Mouse (Mus musculus) heart, postnatal 0 days (tissue): ENCODE results near the gene Mettl3. TPM values are rescaled to one million over a fixed set of nuclear protein-coding genes. Genes with fewer than 3 reads are reported as not detected.
A peak's percentile ranks its signal among the peaks of the same experiment; 100 is the strongest.
"Not testable (repeated sequence)": the region's sequence is repeated elsewhere in the genome, so short reads cannot be mapped to it uniquely, and the experiment has no call there.

Experiments used
- ATAC-seq: fragments of 200-750 bp; cut with Nextera tagmentation; 2 replicates; pipeline ENCODE4 v1.8.0; 2017; ENCODE audit warnings: low read depth, moderate number of reproducible peaks, moderate library complexity; ENCODE audit not compliant: insufficient read depth
- DNase-seq: peaks from one replicate; pipeline ENCODE4 v3.0.0-alpha.2; 2016; ENCODE audit warnings: low spot score
- H3K27ac ChIP-seq: fragments of 300-500 bp; sonication (generic); 2 replicates; pipeline ENCODE4 v1.5.1; 2014; ENCODE audit warnings: low read depth, mild to moderate bottlenecking
- H3K27me3 ChIP-seq: fragments of 300-500 bp; sonication (generic); 2 replicates; pipeline ENCODE4 v1.6.1; 2014; ENCODE audit warnings: low read length, mixed read lengths; ENCODE audit not compliant: control insufficient read depth, insufficient read depth
- H3K36me3 ChIP-seq: fragments of 300-500 bp; sonication (generic); replicated peaks from 2 replicates; pipeline ENCODE4 v1.6.1; 2014; ENCODE audit warnings: low read length, mixed read lengths; ENCODE audit not compliant: control insufficient read depth, insufficient read depth
- H3K4me1 ChIP-seq: fragments of 300-500 bp; sonication (generic); 2 replicates; pipeline ENCODE4 v1.6.1; 2014; ENCODE audit warnings: antibody characterized with exemption; ENCODE audit not compliant: control insufficient read depth, insufficient read depth
- H3K4me2 ChIP-seq: fragments of 300-500 bp; sonication (generic); 2 replicates; pipeline ENCODE4 v1.6.1; 2014; ENCODE audit warnings: low read depth, mild to moderate bottlenecking, low read length, moderate library complexity
- H3K4me3 ChIP-seq: fragments of 300-500 bp; sonication (generic); 2 replicates; pipeline ENCODE4 v1.5.1; 2014; ENCODE audit warnings: low read depth, low read length
- H3K9ac ChIP-seq: fragments of 300-500 bp; sonication (generic); replicated peaks from 2 replicates; pipeline ENCODE4 v1.6.1; 2014; ENCODE audit warnings: low read depth, low read length, mixed read lengths
- H3K9me3 ChIP-seq: fragments of 300-500 bp; sonication (generic); replicated peaks from 2 replicates; pipeline ENCODE4 v1.6.1; 2016; ENCODE audit warnings: low read length; ENCODE audit not compliant: control insufficient read depth
- CTCF ChIP-seq: IDR thresholded peaks from 2 replicates; pipeline ENCODE4 v1.5.1; 2016; ENCODE audit warnings: antibody characterized with exemption, control low read depth, low read depth
- EP300 ChIP-seq: IDR thresholded peaks from 2 replicates; pipeline ENCODE4 v1.6.1; 2016; ENCODE audit warnings: antibody characterized with exemption, low read depth
- WGBS: fragments of 180-500 bp; shearing (Covaris S2); extraction: QIAGEN DNeasy Blood & Tissue Kit; methylation state at CpG from one replicate; pipeline ENCODE4 v1.1.7; 2014; 5-methylcytosine and 5-hydroxymethylcytosine counted together
- polyA plus RNA-seq: library from polyadenylated mRNA; unstranded; fragments of >200 nt; fragmentation: Nextera tagmentation; extraction: Ambion mirVana; gene quantifications from 2 replicates; pipeline ENCODE4 v1.2.1, GENCODE M21; 2015
- total RNA-seq: library from RNA; depleted of rRNA; stranded (reverse); fragments of >200 nt; gene quantifications from 2 replicates; pipeline ENCODE4 v1.2.3, GENCODE M21; 2014; ENCODE audit warnings: low replicate concordance

Gene Mettl3
- total and polyA plus RNA-seq, 2 experiments from 2014 or later = 11.4 to 14.8 TPM

DNA sequence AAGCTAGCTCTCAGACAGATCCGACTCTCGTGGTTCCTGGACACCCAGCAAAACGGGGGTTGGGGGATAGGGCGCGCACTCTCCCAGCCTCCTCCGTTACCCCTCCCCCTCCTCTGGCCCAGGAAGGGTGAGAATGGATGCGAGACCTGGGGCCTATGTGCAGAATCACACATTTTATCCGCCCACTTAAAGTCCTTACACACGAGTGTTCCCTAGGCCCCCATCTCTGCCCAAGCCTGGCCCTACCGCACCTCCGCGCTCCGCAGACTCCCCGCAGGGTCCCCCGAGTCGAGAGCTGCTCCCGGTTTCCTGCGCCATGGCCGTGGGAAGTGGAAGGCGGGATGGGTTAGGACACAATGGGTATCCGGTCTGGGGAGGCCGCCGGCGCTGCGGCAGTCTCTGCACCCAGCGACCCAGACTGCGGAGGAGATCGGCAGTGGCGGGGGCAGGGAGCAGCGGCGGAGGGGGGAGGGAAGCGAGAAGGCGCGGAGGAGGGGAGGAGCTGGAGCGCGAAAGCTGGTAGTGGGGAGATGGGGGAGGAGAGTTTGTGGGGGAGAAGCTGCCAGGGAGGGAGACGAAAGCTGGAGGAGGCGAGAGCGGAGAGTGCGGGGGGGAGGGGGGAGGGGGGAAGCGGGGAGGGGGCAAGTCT lies 11.0 kb upstream of the Mettl3 start:
- Histone ChIP-seq H3K4me2 (peak overlapping the region; percentile 92), H3K27me3 (no peaks in the 10 kb centered on the region), H3K9me3 (no peaks in the 10 kb centered on the region), H3K36me3 (peaks cover 25% of the 10 kb centered on the region), H3K9ac (peak overlapping the region; percentile 67), H3K4me1 (peaks cover 6% of the 10 kb centered on the region), H3K4me3 (peak overlapping the region; percentile 81), H3K27ac (peak overlapping the region; percentile 73)
- ATAC-seq (peak; percentile 82), DNase-seq (peak; percentile 60)
- TF ChIP-seq CTCF = no peak
- 0% methylated on average over 30 of the region's 41 CpGs for WGBS

DNA sequence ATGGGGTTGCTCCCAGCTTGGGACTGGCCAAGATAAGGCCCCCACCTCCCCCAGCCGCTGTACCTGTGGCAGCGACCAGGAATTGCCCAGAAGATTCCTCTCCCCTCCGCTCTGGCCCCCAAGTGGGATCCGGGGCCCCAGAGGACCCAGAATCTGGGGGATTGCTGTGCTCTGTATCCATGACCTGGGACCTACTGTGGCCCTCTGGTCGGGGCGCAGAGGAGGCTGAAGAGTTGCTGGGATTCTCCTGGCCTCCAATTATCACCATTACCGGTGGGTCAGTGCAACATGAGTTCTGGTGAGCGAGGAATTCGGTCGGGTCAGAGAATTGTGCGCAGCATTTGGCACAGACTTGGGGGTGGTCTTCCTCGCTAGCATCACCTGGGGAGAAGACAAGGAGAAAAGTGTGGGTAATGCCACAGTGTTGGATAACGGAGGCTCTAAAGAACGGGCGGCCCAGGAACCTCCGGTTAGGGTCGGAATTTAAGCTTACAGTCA lies 10.4 kb upstream of the Mettl3 start:
- H3K36me3 ChIP-seq = peaks cover 25% of the 10 kb centered on the region
- WGBS = 7% methylated on average over 17 of the region's 17 CpGs
- H3K27ac ChIP-seq = peak overlapping the region; percentile 73
- H3K4me2 ChIP-seq = peak overlapping the region; percentile 92
- no peak for ATAC-seq
- DNase-seq = no peak
- H3K4me1 ChIP-seq = peaks cover 6% of the 10 kb centered on the region
- peak overlapping the region; percentile 67 for H3K9ac ChIP-seq
- H3K4me3 ChIP-seq = peak overlapping the region; percentile 81
- TF ChIP-seq CTCF (no peak), EP300 (no peak)
- H3K9me3 ChIP-seq = no peaks in the 10 kb centered on the region
- H3K27me3 ChIP-seq = no peaks in the 10 kb centered on the region

GRCm38 (mm10) chr14:52314808-52315150 lies 9.9 kb upstream of the Mettl3 start:
- H3K27me3 ChIP-seq = no peaks in the 10 kb centered on the region
- H3K9me3 ChIP-seq = no peaks in the 10 kb centered on the region
- TF ChIP-seq EP300 = no peak
- TF ChIP-seq CTCF = no peak
- H3K4me3 ChIP-seq = no peak overlapping the region
- DNase-seq (no peak), ATAC-seq (no peak)
- 68% methylated on average over 8 of the region's 8 CpGs for WGBS
- H3K4me2 ChIP-seq = peak overlapping the region; percentile 92; the same call in 1 of the 2 replicates
- H3K9ac ChIP-seq = no peak overlapping the region; the same call in 1 of the 2 replicates
- H3K36me3 ChIP-seq = peaks cover 25% of the 10 kb centered on the region
- no peak overlapping the region for H3K27ac ChIP-seq
- peaks cover 6% of the 10 kb centered on the region for H3K4me1 ChIP-seq

GRCm38 (mm10) chr14:52313931-52314807 lies 9.2 kb upstream of the Mettl3 start:
- WGBS = 83% methylated on average over 26 of the region's 26 CpGs
- peaks cover 6% of the 10 kb centered on the region for H3K4me1 ChIP-seq
- H3K9ac ChIP-seq = no peak overlapping the region
- H3K36me3 ChIP-seq = peaks cover 25% of the 10 kb centered on the region
- no peaks in the 10 kb centered on the region for H3K9me3 ChIP-seq
- DNase-seq = no peak
- H3K4me3 ChIP-seq = no peak overlapping the region
- no peaks in the 10 kb centered on the region for H3K27me3 ChIP-seq
- ATAC-seq = no peak
- TF ChIP-seq EP300 (no peak), CTCF (no peak)
- H3K4me2 ChIP-seq = no peak overlapping the region
- no peak overlapping the region for H3K27ac ChIP-seq

GRCm38 (mm10) chr14:52310906-52311305 lies 6.0 kb upstream of the Mettl3 start:
- whole genome bisulfite sequencing = 85% methylated on average over 2 of the region's 2 CpGs
- Histone ChIP-seq H3K27me3 (no peaks in the 10 kb centered on the region), H3K9me3 (no peaks in the 10 kb centered on the region), H3K4me1 (no peaks in the 10 kb centered on the region), H3K9ac (no peak overlapping the region), H3K4me3 (no peak overlapping the region), H3K27ac (no peak overlapping the region), H3K36me3 (peaks cover 25% of the 10 kb centered on the region), H3K4me2 (no peak overlapping the region)
- no peak for DNase-seq
- ATAC-seq = no peak
- no peak for TF ChIP-seq EP300
- TF ChIP-seq CTCF = no peak

DNA sequence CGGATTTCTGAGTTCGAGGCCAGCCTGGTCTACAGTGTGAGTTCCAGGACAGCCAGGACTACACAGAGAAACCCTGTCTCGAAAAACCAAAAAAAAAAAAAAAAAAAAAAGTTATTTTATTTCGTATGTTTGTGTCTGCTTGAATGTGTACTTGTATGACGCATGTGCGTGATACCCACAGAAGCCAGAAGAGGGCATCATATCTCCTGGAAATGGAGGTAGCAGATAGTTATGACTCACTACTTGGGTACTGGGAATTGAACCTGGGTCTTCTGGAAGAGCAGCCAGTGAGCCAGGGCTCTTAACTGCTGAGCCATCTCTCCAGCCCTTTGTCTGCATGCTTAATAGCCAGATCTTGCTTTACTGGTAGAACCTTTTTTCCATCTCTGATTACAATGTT lies 5.4 kb upstream of the Mettl3 start:
- not testable (repeated sequence) for H3K4me1 ChIP-seq, H3K9me3 ChIP-seq, ATAC-seq, DNase-seq, H3K4me3 ChIP-seq, H3K27me3 ChIP-seq, H3K27ac ChIP-seq, H3K4me2 ChIP-seq, H3K9ac ChIP-seq
- H3K36me3 ChIP-seq = peaks cover 25% of the 10 kb centered on the region
- WGBS = 93% methylated on average over 5 of the region's 6 CpGs
